Mouse (Mus musculus) neutrophil, adult 5-6 weeks (primary cell): ENCODE data around the gene Olfr362. TPM values are rescaled to one million over a fixed set of nuclear protein-coding genes. Genes with fewer than 3 reads are reported as not detected.
"Not testable (repeated sequence)": the region's sequence is repeated elsewhere in the genome, so short reads cannot be mapped to it uniquely, and the experiment has no call there.

Source experiments
- ATAC-seq: fragments of 151-379, 151-347 bp; 2 replicates; pipeline ENCODE4 v1.8.0; 2017; ENCODE audit warnings: mild to moderate bottlenecking, moderate TSS enrichment; ENCODE audit not compliant: insufficient number of reproducible peaks, poor library complexity, low FRiP score, severe bottlenecking; ENCODE audit errors: extremely low read depth
- total RNA-seq: library from RNA; stranded (forward); fragments of 200-1000 nt; gene quantifications from 2 replicates; pipeline ENCODE4 v1.2.3, GENCODE M21; 2017

Gene Olfr362
- total RNA-seq: not detected in 2 replicates

GRCm38 (mm10) chr2:37117810-37118209 lies at the start of gene Olfr362:
Gene Olfr362 (minus strand): TSS chr2:37117910.
- ATAC-seq: no peak

DNA sequence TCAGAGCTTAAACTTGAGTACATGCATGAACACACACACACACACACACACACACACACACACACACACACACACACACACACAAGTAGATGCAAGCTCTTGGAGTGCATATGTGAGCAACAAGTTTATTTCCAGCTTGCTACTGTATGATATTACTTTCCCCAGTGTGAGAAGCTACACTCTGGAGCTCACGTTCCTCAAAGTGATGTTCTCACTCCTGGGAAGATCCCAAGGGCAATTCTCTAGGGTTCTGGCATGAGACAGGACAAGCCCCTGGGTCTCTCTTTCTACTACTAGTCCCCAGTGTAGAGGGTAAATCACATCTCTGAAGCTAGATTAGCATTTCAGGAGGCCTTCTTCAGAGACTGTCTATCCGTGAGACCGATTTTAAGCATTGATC lies 21.3 kb upstream of the Olfr362 start, which contains the start of gene Olfr364-ps1:
Gene Olfr364-ps1 (plus strand): TSS at position 301 of the 400 bp plus-strand sequence.
- no peak for ATAC-seq

DNA sequence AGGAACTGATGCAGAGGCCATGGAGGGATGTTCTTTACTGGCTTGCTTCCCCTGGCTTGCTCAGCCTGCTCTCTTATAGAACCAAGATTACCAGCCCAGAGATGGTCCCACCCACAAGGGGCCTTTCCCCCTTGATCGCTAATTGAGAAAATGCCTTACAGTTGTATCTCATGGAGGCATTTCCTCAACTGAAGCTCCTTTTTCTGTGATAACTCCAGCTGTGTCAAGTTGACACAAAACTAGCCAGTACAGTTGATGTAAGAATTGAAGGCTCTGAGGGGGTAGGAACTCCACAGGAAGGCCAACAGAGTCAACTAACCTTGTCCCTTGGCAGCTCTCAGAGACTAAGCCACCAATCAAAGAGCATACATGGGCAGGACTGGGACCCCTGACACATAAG lies 28.5 kb downstream of the Olfr362 start, which contains the start of gene Olfr361:
Gene Olfr361 (minus strand): TSS at position 101 of the 400 bp plus-strand sequence.
- ATAC-seq: not testable (repeated sequence)

DNA sequence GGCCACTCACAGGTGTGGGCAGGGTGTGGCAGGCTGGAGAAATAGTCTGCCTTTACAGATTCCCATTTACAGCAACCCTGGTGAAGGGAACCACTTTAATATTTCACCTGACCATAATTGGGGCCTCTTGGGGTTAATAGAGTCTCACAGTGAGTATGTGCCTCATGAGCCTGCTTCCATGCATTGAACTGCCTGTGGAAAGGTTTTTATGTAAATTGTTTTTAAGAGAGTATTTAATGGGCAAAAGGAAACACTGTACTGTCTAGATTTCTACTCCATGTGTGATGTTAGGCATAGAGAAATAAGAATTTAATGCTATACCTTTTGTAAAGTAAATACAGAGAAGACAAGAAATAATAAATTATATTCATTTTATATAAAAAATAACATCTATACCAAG lies 52.3 kb downstream of the Olfr362 start, which contains the start of gene Olfr360:
Gene Olfr360 (plus strand): TSS at position 301 of the 400 bp plus-strand sequence.
- no peak for ATAC-seq

Other genes starting within 250 kb of the Olfr362 start
- not detected in 2 replicates for gene Olfr352, start 249.4 kb downstream of the Olfr362 start, total RNA-seq
- not detected in 2 replicates for gene Olfr353, start 225.0 kb downstream of the Olfr362 start, total RNA-seq
- gene Olfr354, start 212.2 kb downstream of the Olfr362 start, total RNA-seq: not detected in 2 replicates
- gene Olfr355, start 189.0 kb downstream of the Olfr362 start, total RNA-seq: not detected in 2 replicates
- gene Olfr356, start 180.8 kb downstream of the Olfr362 start, total RNA-seq: not detected in 2 replicates
- not detected in 2 replicates for gene Olfr357, start 124.1 kb downstream of the Olfr362 start, total RNA-seq
- gene Olfr358, start 108.6 kb downstream of the Olfr362 start, total RNA-seq: not detected in 2 replicates
- not detected in 2 replicates for gene Olfr360, start 52.2 kb downstream of the Olfr362 start, total RNA-seq
- gene Olfr361, start 28.6 kb downstream of the Olfr362 start, total RNA-seq: not detected in 2 replicates
- not detected in 2 replicates for gene Olfr364-ps1, start 21.4 kb upstream of the Olfr362 start, total RNA-seq
- gene Olfr365, start 70.3 kb upstream of the Olfr362 start, total RNA-seq: 0.12 TPM in 1 of 2 replicates, not detected in the other
- gene Olfr366, start 93.7 kb upstream of the Olfr362 start, total RNA-seq: 0.12 TPM in 1 of 2 replicates, not detected in the other
- gene Olfr368, start 208.6 kb upstream of the Olfr362 start, total RNA-seq: not detected in 2 replicates
- 61.5 and 71.9 TPM in 2 replicates for gene Pdcl, start 241.4 kb upstream of the Olfr362 start, total RNA-seq